Mouse (Mus musculus) kidney, adult 2 months (tissue): Measurements from ENCODE around the gene Eya2. TPM values are rescaled to one million over a fixed set of nuclear protein-coding genes. Genes with fewer than 3 reads are reported as not detected.
"Not testable (repeated sequence)": the region's sequence is repeated elsewhere in the genome, so short reads cannot be mapped to it uniquely, and the experiment has no call there.

Experiments used
- DNase-seq: peaks from one replicate; pipeline ENCODE4 v3.0.0; 2021
- H3K27ac ChIP-seq: fragments of 200-500 bp; 2 replicates; pipeline ENCODE4 v1.5.1; 2012; ENCODE audit warnings: low read depth, low read length, control low read depth, inconsistent platforms; ENCODE audit not compliant: insufficient read depth
- H3K27me3 ChIP-seq: fragments of 200-500 bp; replicated peaks from 2 replicates; pipeline ENCODE4 v1.6.1; 2012; ENCODE audit warnings: mild to moderate bottlenecking, moderate library complexity, low read length, inconsistent platforms; ENCODE audit not compliant: control insufficient read depth, insufficient read depth
- H3K36me3 ChIP-seq: fragments of 200-500 bp; 2 replicates; pipeline ENCODE4 v1.6.1; 2012; ENCODE audit warnings: mild to moderate bottlenecking, moderate library complexity, low read length, inconsistent platforms; ENCODE audit not compliant: control insufficient read depth, insufficient read depth
- H3K4me1 ChIP-seq: fragments of 200-500 bp; 2 replicates; pipeline ENCODE4 v1.6.1; 2011; ENCODE audit warnings: low read length; ENCODE audit not compliant: control insufficient read depth, insufficient read depth
- H3K4me3 ChIP-seq: fragments of 200-500 bp; 2 replicates; pipeline ENCODE4 v1.5.1; 2011; ENCODE audit warnings: mild to moderate bottlenecking, low read depth, low read length, control low read depth; ENCODE audit not compliant: insufficient read depth
- CTCF ChIP-seq: fragments of 200-500 bp; conservative IDR thresholded peaks from 2 replicates; pipeline ENCODE4 v1.5.1; 2011; ENCODE audit warnings: low read depth, mild to moderate bottlenecking, control low read depth, low read length, moderate library complexity, mixed read lengths; ENCODE audit not compliant: insufficient read depth, insufficient read length
- POLR2A ChIP-seq: fragments of 200-500 bp; IDR thresholded peaks from one replicate; pipeline ENCODE4 v1.6.1; 2011; ENCODE audit warnings: low read depth, low read length, control low read depth
- whole genome bisulfite sequencing: fragments of 180-500 bp; shearing (Covaris S2); methylation state at CpG from one replicate; pipeline ENCODE4 v1.1.7; 2018; 5-methylcytosine and 5-hydroxymethylcytosine counted together
- polyA plus RNA-seq: library from polyadenylated mRNA; depleted of rRNA; stranded (reverse); fragments of >200 nt; gene quantifications from 2 replicates; pipeline ENCODE4 v1.2.3, GENCODE M21; 2012

Gene Eya2
- polyA plus RNA-seq, 1 experiment = 7.7 TPM

- TF ChIP-seq POLR2A (no peak), CTCF (peak; percentile 64)
- no peak overlapping the region for H3K27ac ChIP-seq
- H3K27me3 ChIP-seq = no peaks in the 10 kb centered on the region
- no peak overlapping the region for H3K4me3 ChIP-seq
- peaks cover 9% of the 10 kb centered on the region for H3K36me3 ChIP-seq
- WGBS = 64% methylated on average over 9 of the region's 9 CpGs
- peak; percentile 54 for DNase-seq
- H3K4me1 ChIP-seq = peaks cover 4% of the 10 kb centered on the region; the same call in 1 of the 2 replicates
These were observed 196.8 kb downstream of the Eya2 start for GRCm38 (mm10) chr2:165791657-165792056.

DNA sequence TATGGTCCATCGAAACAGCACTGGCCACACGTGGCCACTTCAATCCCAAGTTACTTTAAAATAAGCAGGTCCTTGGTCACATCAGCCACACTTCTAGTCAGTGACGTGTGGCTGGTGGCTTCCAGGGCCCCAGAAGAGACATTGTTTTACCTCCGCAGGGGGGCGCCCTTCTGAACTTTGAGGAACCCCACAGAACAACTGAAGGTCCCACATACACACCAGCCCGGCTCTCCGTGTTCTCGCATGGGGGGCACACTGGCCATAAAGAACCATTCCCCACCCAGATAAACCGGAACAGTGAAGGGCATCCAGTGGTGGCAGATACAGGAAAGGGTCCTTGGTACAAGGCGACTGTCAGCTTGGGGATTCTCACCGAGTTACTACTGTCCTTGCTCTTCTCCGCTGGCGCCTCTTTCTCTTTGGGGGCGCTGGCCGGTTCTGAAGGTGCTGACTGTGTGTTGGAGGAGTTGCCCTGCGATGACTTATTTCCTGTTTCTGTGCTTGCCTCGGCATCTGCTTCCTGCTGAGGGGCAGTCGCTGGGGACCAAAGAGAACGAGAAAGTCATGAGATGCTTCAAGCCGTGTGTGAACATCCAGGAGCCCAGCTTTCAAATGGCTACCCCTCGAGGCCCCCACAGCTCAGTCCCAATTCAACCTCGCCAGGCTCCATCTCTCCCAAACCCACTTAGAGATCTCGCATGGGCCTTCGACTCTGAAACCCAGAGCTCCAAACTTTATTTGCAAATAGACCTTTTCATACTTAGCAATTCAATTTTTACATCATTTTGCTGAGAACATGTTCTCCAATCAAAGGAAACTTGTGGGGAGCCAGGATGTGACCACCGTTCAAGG lies 197.8 kb downstream of the Eya2 start:
- Histone ChIP-seq H3K4me1 (peaks cover 2% of the 10 kb centered on the region; the same call in 1 of the 2 replicates), H3K4me3 (no peak overlapping the region), H3K27me3 (no peaks in the 10 kb centered on the region), H3K36me3 (peaks cover 16% of the 10 kb centered on the region), H3K27ac (no peak overlapping the region)
- WGBS = 80% methylated on average over 25 of the region's 25 CpGs
- no peak for DNase-seq
- TF ChIP-seq CTCF (no peak), POLR2A (no peak)

GRCm38 (mm10) chr2:165793283-165793638 lies 198.4 kb downstream of the Eya2 start:
- no peaks in the 10 kb centered on the region for H3K27me3 ChIP-seq
- H3K36me3 ChIP-seq = peaks cover 18% of the 10 kb centered on the region
- no peak overlapping the region for H3K4me3 ChIP-seq
- WGBS = 75% methylated on average over 3 of the region's 3 CpGs
- no peak overlapping the region for H3K27ac ChIP-seq
- no peak for TF ChIP-seq POLR2A
- no peak for TF ChIP-seq CTCF
- no peak for DNase-seq
- H3K4me1 ChIP-seq = no peaks in the 10 kb centered on the region

DNA sequence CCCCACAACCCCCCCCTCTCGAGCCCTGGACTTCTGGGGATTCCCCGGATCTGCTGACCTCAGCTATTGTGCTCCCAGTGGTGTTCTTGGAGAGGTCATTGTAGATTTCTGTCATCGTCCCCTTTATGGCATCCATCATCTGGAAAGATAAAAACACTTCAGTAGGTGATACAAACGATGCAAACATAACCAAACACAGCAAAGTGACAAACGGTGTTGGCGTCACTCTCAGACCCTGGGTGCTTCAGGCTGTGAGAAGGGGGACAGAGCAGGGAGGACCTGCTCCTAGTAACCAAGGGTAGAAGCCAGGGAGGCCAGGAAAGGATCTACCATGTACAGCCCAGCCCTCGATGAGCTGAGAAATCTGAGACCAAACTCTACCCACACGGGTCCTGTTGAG lies 203.0 kb downstream of the Eya2 start:
- no peak overlapping the region for H3K4me3 ChIP-seq
- H3K27ac ChIP-seq = no peak overlapping the region
- peaks cover 15% of the 10 kb centered on the region for H3K36me3 ChIP-seq
- H3K4me1 ChIP-seq = no peaks in the 10 kb centered on the region
- WGBS = 63% methylated on average over 8 of the region's 8 CpGs
- TF ChIP-seq CTCF (no peak), POLR2A (no peak)
- no peaks in the 10 kb centered on the region for H3K27me3 ChIP-seq
- DNase-seq = no peak

GRCm38 (mm10) chr2:165800174-165800573 lies 205.3 kb downstream of the Eya2 start:
- H3K27me3 ChIP-seq, H3K27ac ChIP-seq, DNase-seq, H3K4me3 ChIP-seq, H3K4me1 ChIP-seq: not testable (repeated sequence)
- H3K36me3 ChIP-seq = peaks cover 13% of the 10 kb centered on the region
- WGBS = 98% methylated on average over 3 of the region's 3 CpGs

- no peak for DNase-seq
- Histone ChIP-seq H3K4me3 (no peak overlapping the region), H3K36me3 (peaks cover 6% of the 10 kb centered on the region), H3K27me3 (no peaks in the 10 kb centered on the region), H3K27ac (no peak overlapping the region), H3K4me1 (no peaks in the 10 kb centered on the region)
- 94% methylated on average over 12 of the region's 12 CpGs for WGBS
- TF ChIP-seq CTCF = no peak
These were observed 213.5 kb downstream of the Eya2 start for GRCm38 (mm10) chr2:165808179-165808975.

DNA sequence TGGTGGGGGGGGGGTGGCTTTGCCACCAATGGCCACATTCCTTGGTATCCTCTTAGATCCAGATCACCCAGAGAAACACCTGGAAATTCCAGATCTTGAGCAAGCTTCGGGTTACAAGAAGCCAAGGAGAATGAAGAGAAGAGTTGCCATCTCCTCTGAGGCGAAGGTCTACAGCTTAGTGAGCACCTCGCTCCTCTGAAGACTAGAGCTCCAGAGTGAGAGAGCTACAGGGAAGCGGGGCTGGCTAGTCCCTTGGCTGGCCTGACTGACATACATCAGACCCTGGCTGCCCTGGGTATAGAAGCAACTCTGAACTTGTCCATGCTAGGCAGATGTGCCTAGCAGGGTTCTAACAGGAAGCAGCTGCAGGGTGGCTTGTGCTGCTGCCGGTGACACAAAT lies 214.3 kb downstream of the Eya2 start:
- H3K4me3 ChIP-seq = no peak overlapping the region
- TF ChIP-seq POLR2A (no peak), CTCF (no peak)
- H3K27ac ChIP-seq = no peak overlapping the region
- H3K4me1 ChIP-seq = no peaks in the 10 kb centered on the region
- H3K27me3 ChIP-seq = no peaks in the 10 kb centered on the region
- whole genome bisulfite sequencing = 93% methylated on average over 5 of the region's 5 CpGs
- DNase-seq = no peak
- H3K36me3 ChIP-seq = peaks cover 6% of the 10 kb centered on the region
